Mouse (Mus musculus) G1E (cell line): ENCODE measurements around the gene Lat.

Source experiments
- CTCF ChIP-seq: IDR thresholded peaks from 2 replicates; pipeline ENCODE4 v1.5.1; 2012; ENCODE audit warnings: low read depth, low read length, inconsistent platforms, mixed read lengths
- GATA1 ChIP-seq: IDR thresholded peaks from 2 replicates; pipeline ENCODE4 v1.6.1; 2012; ENCODE audit warnings: borderline replicate concordance, low read length, inconsistent platforms, mixed read lengths
- GATA2 ChIP-seq: IDR thresholded peaks from 2 replicates; pipeline ENCODE4 v1.6.1; 2012; ENCODE audit warnings: low read depth, low read length, inconsistent platforms, borderline replicate concordance
- POLR2AphosphoS5 ChIP-seq: IDR thresholded peaks from 2 replicates; pipeline ENCODE4 v1.6.1; 2012; ENCODE audit warnings: low read depth, low read length, inconsistent platforms; ENCODE audit not compliant: insufficient replicate concordance
- TAL1 ChIP-seq: conservative IDR thresholded peaks from 2 replicates; pipeline ENCODE4 v1.6.1; 2012; ENCODE audit warnings: low read depth, low read length, inconsistent platforms, mixed read lengths

GRCm38 (mm10) chr7:126397221-126397620, 27.9 kb upstream of the Lat start:
- TF ChIP-seq GATA1, result no peak
- no peak for TF ChIP-seq TAL1
- TF ChIP-seq CTCF, result no peak
- no peak for TF ChIP-seq GATA2
- no peak for TF ChIP-seq POLR2AphosphoS5
